Mouse (Mus musculus) embryonic fibroblast, embryonic 13.5 days (primary cell): ENCODE measurements around the gene Actn3. TPM values are rescaled to one million over a fixed set of nuclear protein-coding genes. Genes with fewer than 3 reads are reported as not detected.

ENCODE experiments used
- H3K27ac ChIP-seq: 2 replicates; pipeline ENCODE4 v1.5.1; 2012; ENCODE audit warnings: low read length, control low read depth, inconsistent platforms; ENCODE audit not compliant: insufficient read depth
- H3K4me1 ChIP-seq: 2 replicates; pipeline ENCODE4 v1.6.1; 2011; ENCODE audit warnings: low read length; ENCODE audit not compliant: control insufficient read depth, insufficient read depth
- H3K4me3 ChIP-seq: 2 replicates; pipeline ENCODE4 v1.5.1; 2011; ENCODE audit warnings: mild to moderate bottlenecking, control low read depth, low read length; ENCODE audit not compliant: insufficient read depth
- CTCF ChIP-seq: IDR thresholded peaks from 2 replicates; pipeline ENCODE4 v1.5.1; 2011; ENCODE audit warnings: mild to moderate bottlenecking, control low read depth, low read length, moderate library complexity, borderline replicate concordance; ENCODE audit not compliant: insufficient read depth
- POLR2A ChIP-seq: IDR thresholded peaks from 2 replicates; pipeline ENCODE4 v1.6.1; 2011; ENCODE audit warnings: low read depth, mild to moderate bottlenecking, control low read depth, low read length, moderate library complexity
- polyA plus RNA-seq: library from polyadenylated mRNA; stranded (reverse); fragments of >200 nt; gene quantifications from 2 replicates; pipeline ENCODE4 v1.2.4, GENCODE M21; 2011; ENCODE audit warnings: low read depth; ENCODE audit not compliant: missing spikeins, insufficient read length

The Actn3 gene
- polyA plus RNA-seq, 1 experiment: 1.4 TPM

GRCm38 (mm10) chr19:4840848-4841247, 36.9 kb downstream of the Actn3 start:
- H3K27ac ChIP-seq: no peak overlapping the region
- no peaks in the 10 kb centered on the region for H3K4me1 ChIP-seq
- TF ChIP-seq CTCF: no peak
- no peak for TF ChIP-seq POLR2A
- H3K4me3 ChIP-seq: no peak overlapping the region

- peak within 1 kb of the TSS; percentile 74 for H3K4me3 ChIP-seq
- TF ChIP-seq CTCF (no peak), POLR2A (peak; percentile 97)
- H3K27ac ChIP-seq: no peak within 1 kb of the TSS
- no peaks in the 10 kb centered on the region for H3K4me1 ChIP-seq
Observed at GRCm38 (mm10) chr19:4839149-4839548, 38.6 kb downstream of the Actn3 start, which contains the start of the genes Ccs and Ccdc87. Gene Ccs (minus strand): TSS chr19:4839332. Gene Ccdc87 (plus strand): TSS chr19:4839366.

DNA sequence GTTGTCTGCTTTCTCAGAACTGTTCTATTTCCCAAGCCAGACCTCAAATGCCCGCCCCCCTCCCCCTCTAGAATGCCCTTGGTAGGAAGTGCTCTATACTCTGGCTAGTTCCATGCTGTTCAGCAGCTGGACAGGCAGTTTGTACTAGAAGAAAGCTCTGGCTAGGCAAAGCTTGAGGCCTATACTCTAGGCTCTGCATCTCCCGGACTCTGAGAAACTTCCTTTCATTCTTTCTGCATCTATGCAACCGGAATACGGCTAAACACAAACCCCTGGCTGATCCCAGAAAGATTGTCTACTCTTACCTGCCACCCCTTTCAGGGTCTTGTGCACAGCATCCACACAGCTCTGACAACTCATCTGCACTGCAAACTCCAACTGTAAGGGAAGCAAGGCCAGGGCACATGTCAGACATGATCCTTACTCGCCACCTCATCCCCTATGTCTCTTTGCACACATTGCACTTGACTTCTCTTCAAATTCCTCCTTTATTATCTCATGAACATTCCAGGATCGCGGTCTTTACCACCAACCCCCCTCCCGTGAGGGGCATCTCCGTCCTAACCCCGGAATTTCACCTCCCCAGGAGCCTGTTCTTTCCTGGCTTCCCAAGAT, 39.1 kb downstream of the Actn3 start:
- TF ChIP-seq POLR2A: no peak
- TF ChIP-seq CTCF: no peak
- Histone ChIP-seq H3K4me3 (peak overlapping the region; percentile 74), H3K27ac (no peak overlapping the region), H3K4me1 (no peaks in the 10 kb centered on the region)

DNA sequence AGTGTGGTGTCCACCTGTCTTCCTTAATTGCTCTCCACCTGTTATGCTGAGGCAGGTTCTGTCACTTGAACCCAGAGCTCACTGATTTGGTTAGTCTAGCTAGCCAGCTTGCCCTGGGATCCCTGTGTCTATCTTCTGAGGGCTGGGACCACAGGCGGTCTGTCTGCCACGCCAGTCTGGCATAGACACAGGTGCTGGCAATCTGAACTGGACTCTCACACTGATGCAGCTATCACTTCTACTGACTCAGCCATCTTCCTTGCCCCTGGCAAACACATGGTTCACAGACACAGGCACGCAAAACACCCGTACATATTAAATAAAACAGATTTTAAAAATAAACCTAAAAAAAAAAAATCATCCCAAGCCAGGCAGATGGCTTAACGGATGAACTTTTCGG, 40.7 kb downstream of the Actn3 start:
- Histone ChIP-seq H3K4me1 (no peaks in the 10 kb centered on the region), H3K27ac (no peak overlapping the region), H3K4me3 (no peak overlapping the region)
- TF ChIP-seq CTCF: no peak
- no peak for TF ChIP-seq POLR2A

- H3K4me1 ChIP-seq: no peaks in the 10 kb centered on the region
- no peak overlapping the region for H3K4me3 ChIP-seq
- no peak overlapping the region for H3K27ac ChIP-seq
- TF ChIP-seq POLR2A (no peak), CTCF (no peak)
Observed at GRCm38 (mm10) chr19:4836096-4836495, 41.6 kb downstream of the Actn3 start.

GRCm38 (mm10) chr19:4833977-4834376, 43.7 kb downstream of the Actn3 start:
- TF ChIP-seq CTCF: no peak
- no peak for TF ChIP-seq POLR2A
- no peak overlapping the region for H3K27ac ChIP-seq
- no peak overlapping the region for H3K4me3 ChIP-seq
- no peaks in the 10 kb centered on the region for H3K4me1 ChIP-seq

- no peaks in the 10 kb centered on the region for H3K4me1 ChIP-seq
- H3K27ac ChIP-seq: no peak overlapping the region
- TF ChIP-seq POLR2A (no peak), CTCF (no peak)
- H3K4me3 ChIP-seq: no peak overlapping the region
Observed at GRCm38 (mm10) chr19:4829156-4829555, 48.6 kb downstream of the Actn3 start.

- H3K4me3 ChIP-seq: no peak overlapping the region
- H3K4me1 ChIP-seq: no peaks in the 10 kb centered on the region
- no peak for TF ChIP-seq POLR2A
- TF ChIP-seq CTCF: no peak
- H3K27ac ChIP-seq: no peak overlapping the region
Observed at GRCm38 (mm10) chr19:4828444-4829114, 49.1 kb downstream of the Actn3 start.

DNA sequence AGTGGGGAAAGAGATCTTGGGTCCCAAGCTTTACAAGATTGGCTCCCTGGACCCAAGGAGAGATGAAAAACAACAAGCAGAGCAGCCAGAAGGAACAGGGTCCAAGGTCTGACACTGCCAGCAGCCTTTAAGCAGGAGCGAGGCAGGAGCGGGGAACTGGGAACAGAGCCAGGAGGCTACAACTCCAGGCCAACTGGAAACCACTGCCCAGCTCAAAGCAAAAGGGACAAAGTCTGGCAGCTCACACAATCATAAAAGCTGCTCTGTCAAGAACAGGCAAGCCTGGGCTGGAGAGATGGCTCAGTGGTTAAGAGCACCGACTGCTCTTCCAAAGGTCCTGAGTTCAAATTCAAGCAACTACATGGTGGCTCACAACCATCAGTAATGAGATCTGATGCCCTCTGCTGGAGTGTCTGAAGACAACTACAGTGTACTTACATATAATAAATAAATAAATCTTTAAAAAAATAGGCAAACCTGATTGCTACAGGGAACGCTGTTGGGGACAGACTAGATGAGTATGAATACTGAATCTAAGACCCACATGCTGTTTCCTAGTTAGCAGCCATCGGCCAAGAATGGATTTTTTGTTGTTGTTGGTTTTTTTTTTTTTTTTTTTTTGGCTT, 56.9 kb downstream of the Actn3 start:
- no peak overlapping the region for H3K4me3 ChIP-seq
- no peak overlapping the region for H3K27ac ChIP-seq
- no peaks in the 10 kb centered on the region for H3K4me1 ChIP-seq
- TF ChIP-seq CTCF (no peak), POLR2A (no peak)
